Mouse (Mus musculus): Measurements from ENCODE around the gene Foxm1. TPM values are rescaled to one million over a fixed set of nuclear protein-coding genes. Genes with fewer than 3 reads are reported as not detected.

Gene Foxm1
- total RNA-seq, 2 experiments from 2014 or later: 21.2 to 21.8 TPM

DNA sequence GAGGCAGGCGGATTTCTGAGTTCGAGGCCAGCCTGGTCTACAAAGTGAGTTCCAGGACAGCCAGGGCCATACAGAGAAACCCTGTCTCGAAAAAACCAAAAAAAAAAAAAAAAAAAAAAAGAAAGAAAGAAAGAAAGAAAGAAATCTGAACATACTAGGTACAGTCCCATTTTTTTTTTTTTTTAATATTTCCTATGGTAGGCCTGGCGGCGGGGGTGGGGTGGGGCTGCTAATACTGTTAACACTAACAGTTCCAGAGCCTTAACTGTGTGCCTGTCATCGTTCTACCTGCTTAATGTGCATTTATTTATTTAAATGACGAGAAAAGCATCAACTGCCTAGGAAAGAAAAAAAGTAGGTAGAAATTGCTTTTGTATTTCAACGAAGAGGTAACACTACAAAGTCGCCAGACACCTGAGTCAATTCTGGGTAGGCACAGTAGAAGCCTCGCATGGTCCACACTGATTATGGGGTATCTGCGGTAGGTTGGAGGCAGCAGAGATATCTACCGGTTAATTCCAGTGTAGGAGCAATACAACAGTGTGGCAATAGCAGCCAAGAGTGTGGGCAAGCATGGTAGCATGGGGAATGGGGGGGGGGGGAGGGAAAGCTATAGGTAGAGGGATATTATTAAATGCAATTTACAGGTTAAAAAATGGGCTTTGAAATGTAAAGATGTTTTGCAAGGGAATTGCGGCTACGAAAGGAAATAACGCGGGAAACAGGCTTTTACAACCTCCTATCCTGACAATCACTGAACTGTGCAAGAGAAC lies 60.9 kb downstream of the Foxm1 start:
- DNase-seq (ENCODE audit: low spot score in 2 of 2): no peak

DNA sequence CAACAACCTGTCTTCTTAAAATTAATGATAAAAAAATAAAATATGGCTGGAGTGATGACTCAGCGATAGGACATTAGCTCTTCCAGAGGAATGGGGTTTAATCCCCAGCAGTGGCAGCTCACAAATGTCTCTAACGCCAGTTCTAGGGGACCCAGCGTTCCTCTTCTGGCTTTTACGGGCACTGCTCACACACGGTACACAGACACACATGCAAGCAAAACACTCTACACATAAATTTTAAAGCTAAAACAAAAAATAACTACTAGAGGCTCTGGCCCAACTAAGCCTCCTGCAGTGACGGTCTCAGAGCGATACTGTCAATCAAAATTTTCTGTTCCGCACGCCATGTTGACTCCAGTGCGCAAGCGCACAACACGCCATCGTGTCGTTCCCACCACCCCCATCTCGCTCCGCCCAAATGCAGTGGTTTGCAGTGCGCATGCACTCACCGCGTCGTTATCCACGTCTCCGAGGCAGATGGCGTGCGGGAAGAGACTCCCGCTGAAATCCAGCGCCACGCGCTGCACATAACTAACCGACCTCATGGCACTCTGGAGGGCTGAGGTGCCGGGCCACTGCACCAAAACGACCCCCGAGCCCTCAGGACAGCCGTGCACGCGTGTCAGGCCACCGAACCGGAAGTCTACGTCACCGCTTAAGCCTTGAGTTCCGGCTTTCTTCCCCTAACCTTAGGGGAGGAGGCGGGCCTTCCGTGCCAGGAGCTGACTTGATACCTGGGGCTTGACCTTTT lies 61.7 kb downstream of the Foxm1 start, which contains the start of gene Itfg2:
Itfg2 (minus strand) TSS at position 663 of the 751 bp plus-strand sequence.
- peak; percentile 86 to 96 for DNase-seq (ENCODE audit: low spot score in 2 of 2)

DNA sequence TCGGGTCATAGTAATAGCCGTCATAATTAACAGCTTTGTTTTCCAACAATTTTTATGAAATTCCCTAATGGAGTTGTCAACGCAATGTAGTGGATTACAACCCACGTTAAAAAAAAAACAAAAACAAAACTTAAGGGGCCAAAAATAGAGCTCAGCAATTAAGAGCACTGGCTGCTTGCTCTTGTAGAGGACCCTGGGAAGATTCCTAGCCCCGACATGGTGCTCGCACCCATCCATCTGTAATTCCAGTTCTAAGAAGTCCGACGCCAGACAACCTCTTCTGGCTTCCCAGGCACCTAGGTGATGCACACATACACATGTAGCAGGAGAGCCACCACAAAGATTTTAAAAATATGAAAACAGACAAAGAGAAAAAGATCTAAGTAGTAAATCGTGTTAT lies 62.3 kb downstream of the Foxm1 start:
- DNase-seq (ENCODE audit: low spot score in 2 of 2): no peak

Other genes starting within 250 kb of the Foxm1 start
- gene Tspan9, start 219.4 kb upstream of the Foxm1 start, total RNA-seq (2021): 100 to 1,000 TPM; 151 to 194 TPM
- gene Tead4, start 62.1 kb upstream of the Foxm1 start, total RNA-seq (2021): 10 to 100 TPM; 18.8 to 20.5 TPM
- 10 to 100 TPM; 19.9 to 21.6 TPM for gene Tulp3, start 7.1 kb upstream of the Foxm1 start, total RNA-seq (2021)
- 10 to 100 TPM; 24.0 to 24.7 TPM for gene Rhno1, start 56 bp upstream of the Foxm1 start, total RNA-seq (2021)
- under 1 TPM in 1 of 2 experiments, not detected in 1; 0.34 TPM for gene Tex52, start 12.5 kb downstream of the Foxm1 start, total RNA-seq (2021)
- not detected for gene Gm44596, start 12.5 kb downstream of the Foxm1 start, total RNA-seq (2021)
- 1 to 10 TPM; 2.6 to 3.7 TPM for gene Nrip2, start 36.3 kb downstream of the Foxm1 start, total RNA-seq (2021)
- gene Itfg2, start 62.0 kb downstream of the Foxm1 start, total RNA-seq (2021): 10 to 100 TPM; 27.2 to 27.3 TPM
- 100 to 1,000 TPM in 1 of 2 experiments, 10 to 100 TPM in 1; 98.2 to 107 TPM for gene Fkbp4, start 75.7 kb downstream of the Foxm1 start, total RNA-seq (2021)
- 1 to 10 TPM in 1 of 2 experiments, under 1 TPM in 1; 0.69 to 6.6 TPM for gene Pzp, start 163.8 kb downstream of the Foxm1 start, total RNA-seq (2021)
- gene A2ml1, start 218.6 kb downstream of the Foxm1 start, total RNA-seq (2021): not detected